Mouse (Mus musculus): ENCODE measurements around the gene Exoc8.
A peak's percentile ranks its signal among the peaks of the same experiment; 100 is the strongest.

Gene Exoc8

GRCm38 (mm10) chr8:124909936-124910335 lies 12.4 kb upstream of the Exoc8 start:
- DNase-seq (ENCODE audit: low spot score): no peak

- no peak for DNase-seq (ENCODE audit: low spot score)
Measured at GRCm38 (mm10) chr8:124905482-124905881, 8.0 kb upstream of the Exoc8 start.

GRCm38 (mm10) chr8:124903198-124903597 lies 5.7 kb upstream of the Exoc8 start:
- DNase-seq (ENCODE audit: low spot score): no peak

GRCm38 (mm10) chr8:124898251-124898905 lies 873 bp upstream of the Exoc8 start:
- no peak for DNase-seq (ENCODE audit: low spot score)

- DNase-seq (ENCODE audit: low spot score): peak; percentile 84
Measured at GRCm38 (mm10) chr8:124896632-124897385, 696 bp downstream of the Exoc8 start.

- no peak for DNase-seq (ENCODE audit: low spot score)
Measured at GRCm38 (mm10) chr8:124896010-124896631, 1.4 kb downstream of the Exoc8 start.

GRCm38 (mm10) chr8:124892596-124892995 lies 4.9 kb downstream of the Exoc8 start:
- DNase-seq (ENCODE audit: low spot score): no peak

GRCm38 (mm10) chr8:124888385-124888784 lies 9.1 kb downstream of the Exoc8 start:
- DNase-seq (ENCODE audit: low spot score): no peak

GRCm38 (mm10) chr8:124878946-124879526 lies 18.5 kb downstream of the Exoc8 start:
- DNase-seq (ENCODE audit: low spot score): no peak

GRCm38 (mm10) chr8:124878141-124878540 lies 19.4 kb downstream of the Exoc8 start:
- DNase-seq (ENCODE audit: low spot score): no peak

GRCm38 (mm10) chr8:124872690-124873089 lies 24.8 kb downstream of the Exoc8 start:
- no peak for DNase-seq (ENCODE audit: low spot score)

- no peak for DNase-seq (ENCODE audit: low spot score)
Measured at GRCm38 (mm10) chr8:124872081-124872480, 25.4 kb downstream of the Exoc8 start.

GRCm38 (mm10) chr8:124871474-124871873 lies 26.0 kb downstream of the Exoc8 start:
- no peak for DNase-seq (ENCODE audit: low spot score)

GRCm38 (mm10) chr8:124869708-124870107 lies 27.8 kb downstream of the Exoc8 start:
- no peak for DNase-seq (ENCODE audit: low spot score)

GRCm38 (mm10) chr8:124867126-124867525 lies 30.4 kb downstream of the Exoc8 start:
- DNase-seq (ENCODE audit: low spot score): no peak

- no peak for DNase-seq (ENCODE audit: low spot score)
Measured at GRCm38 (mm10) chr8:124866669-124867068, 30.8 kb downstream of the Exoc8 start.

GRCm38 (mm10) chr8:124863729-124864128 lies 33.8 kb downstream of the Exoc8 start:
- peak; percentile 3 for DNase-seq (ENCODE audit: low spot score)

GRCm38 (mm10) chr8:124863163-124863677 lies 34.3 kb downstream of the Exoc8 start:
- DNase-seq (ENCODE audit: low spot score): no peak

- DNase-seq (ENCODE audit: low spot score): peak; percentile 94
Measured at GRCm38 (mm10) chr8:124862321-124863162, 35.0 kb downstream of the Exoc8 start, which contains the start of the genes Gnpat and 2810004N23Rik. Gene Gnpat (plus strand): TSS chr8:124863033. Gene 2810004N23Rik (minus strand): TSS chr8:124863120.

- DNase-seq (ENCODE audit: low spot score): no peak
Measured at GRCm38 (mm10) chr8:124860188-124860587, 37.3 kb downstream of the Exoc8 start.

GRCm38 (mm10) chr8:124859466-124859865 lies 38.0 kb downstream of the Exoc8 start:
- peak; percentile 30 for DNase-seq (ENCODE audit: low spot score)

All from retina, embryonic 14.5 days (tissue).